Mouse (Mus musculus): ENCODE data around the gene Btbd11. TPM values are rescaled to one million over a fixed set of nuclear protein-coding genes. Genes with fewer than 3 reads are reported as not detected.
"Not testable (repeated sequence)": the region's sequence is repeated elsewhere in the genome, so short reads cannot be mapped to it uniquely, and the experiment has no call there.

Btbd11 gene
- total RNA-seq, 2 experiments from 2014 or later = 1.1 to 1.4 TPM

GRCm38 (mm10) chr10:85633577-85633976 is 247.0 kb downstream of the Btbd11 start:
- intact Hi-C loops (cut with DNase I) = no loop called here
- DNase-seq = no peak

GRCm38 (mm10) chr10:85637580-85637979 is 251.0 kb downstream of the Btbd11 start:
- intact Hi-C loops (cut with DNase I) = no loop called here
- no peak for DNase-seq

- no peak for DNase-seq
- intact Hi-C loops (cut with DNase I) = no loop called here
These were observed 251.5 kb downstream of the Btbd11 start for GRCm38 (mm10) chr10:85638141-85638540.

- intact Hi-C loops (cut with DNase I) = no loop called here
These were observed 253.0 kb downstream of the Btbd11 start for GRCm38 (mm10) chr10:85639581-85639980.

GRCm38 (mm10) chr10:85640408-85640807 is 253.8 kb downstream of the Btbd11 start:
- no peak for DNase-seq
- intact Hi-C loops (cut with DNase I) = no loop called here

More at GRCm38 (mm10) chr10:85639581-85639980, 253.0 kb downstream of the Btbd11 start:
- DNase-seq = no peak

GRCm38 (mm10) chr10:85645346-85645745 is 258.7 kb downstream of the Btbd11 start:
- DNase-seq = no peak
- intact Hi-C loops (cut with DNase I) = no loop called here

- intact Hi-C loops (cut with DNase I) = loop anchor here (1.0 kb wide), 1 partner anchor 430 kb away; no protein-coding TSS in a partner anchor
These were observed 265.1 kb downstream of the Btbd11 start for GRCm38 (mm10) chr10:85651706-85652105.

GRCm38 (mm10) chr10:85655881-85656280 is 269.3 kb downstream of the Btbd11 start:
- peak; percentile 6 to 17 for DNase-seq
- intact Hi-C loops (cut with DNase I) = no loop called here

More at GRCm38 (mm10) chr10:85651706-85652105, 265.1 kb downstream of the Btbd11 start:
- DNase-seq = peak; percentile 12 to 31

GRCm38 (mm10) chr10:85657886-85658285 is 271.3 kb downstream of the Btbd11 start:
- intact Hi-C loops (cut with DNase I) = no loop called here
- DNase-seq = no peak

GRCm38 (mm10) chr10:85673512-85673921 is 286.9 kb downstream of the Btbd11 start:
- DNase-seq = no peak
- intact Hi-C loops (cut with DNase I) = no loop called here

- peak; percentile 4 to 25 for DNase-seq
- intact Hi-C loops (cut with DNase I) = no loop called here
These were observed 292.0 kb downstream of the Btbd11 start for GRCm38 (mm10) chr10:85678635-85679034.

GRCm38 (mm10) chr10:85682446-85682845 is 295.8 kb downstream of the Btbd11 start:
- intact Hi-C loops (cut with DNase I) = no loop called here
- no peak for DNase-seq

- DNase-seq; intact Hi-C loops (cut with DNase I): not testable (repeated sequence)
These were observed 307.8 kb downstream of the Btbd11 start for GRCm38 (mm10) chr10:85694429-85694828.

- intact Hi-C loops (cut with DNase I) = no loop called here
These were observed 313.1 kb downstream of the Btbd11 start for GRCm38 (mm10) chr10:85699721-85700120.

GRCm38 (mm10) chr10:85709790-85710189 is 323.2 kb downstream of the Btbd11 start:
- DNase-seq; intact Hi-C loops (cut with DNase I): not testable (repeated sequence)

More at GRCm38 (mm10) chr10:85699721-85700120, 313.1 kb downstream of the Btbd11 start:
- no peak for DNase-seq

Other genes with a start within 250 kb of the Btbd11 start
- gene Cry1, start 201.8 kb upstream of the Btbd11 start, total RNA-seq (2021) = 10 to 100 TPM in 1 of 2 experiments, 1 to 10 TPM in 1; 9.0 to 11.3 TPM